Mouse (Mus musculus): ENCODE results near the gene Vta1. TPM values are rescaled to one million over a fixed set of nuclear protein-coding genes. Genes with fewer than 3 reads are reported as not detected.

The Vta1 gene
- polyA plus RNA-seq, 1 experiment from 2014 or later, result 105 TPM

- no peaks in the 10 kb centered on the region for H3K4me1 ChIP-seq
- H3K9me3 ChIP-seq, result no peaks in the 10 kb centered on the region
- H3K27me3 ChIP-seq (ENCODE audit: insufficient read depth, poor library complexity, severe bottlenecking), result no peaks in the 10 kb centered on the region
- H3K4me3 ChIP-seq, result no peak overlapping the region
- no peak overlapping the region for H3K27ac ChIP-seq
- H3K36me3 ChIP-seq, result no peaks in the 10 kb centered on the region
- 84% methylated on average over 4 of the region's 4 CpGs for WGBS
- DNase-seq (ENCODE audit: low spot score), result no peak
Measured at GRCm38 (mm10) chr10:14639043-14639442, 66.3 kb downstream of the Vta1 start.

- WGBS, result 89% methylated on average over 1 of the region's 1 CpGs
- H3K27me3 ChIP-seq (ENCODE audit: insufficient read depth, poor library complexity, severe bottlenecking), result no peaks in the 10 kb centered on the region
- no peaks in the 10 kb centered on the region for H3K4me1 ChIP-seq
- H3K9me3 ChIP-seq, result no peaks in the 10 kb centered on the region
- H3K4me3 ChIP-seq, result no peak overlapping the region
- DNase-seq (ENCODE audit: low spot score), result no peak
- no peak overlapping the region for H3K27ac ChIP-seq
- no peaks in the 10 kb centered on the region for H3K36me3 ChIP-seq
Measured at GRCm38 (mm10) chr10:14625706-14626105, 79.7 kb downstream of the Vta1 start.

GRCm38 (mm10) chr10:14619156-14619555 lies 86.2 kb downstream of the Vta1 start:
- H3K27me3 ChIP-seq (ENCODE audit: insufficient read depth, poor library complexity, severe bottlenecking), result no peaks in the 10 kb centered on the region
- H3K36me3 ChIP-seq, result no peaks in the 10 kb centered on the region
- DNase-seq (ENCODE audit: low spot score), result no peak
- no peaks in the 10 kb centered on the region for H3K9me3 ChIP-seq
- H3K4me1 ChIP-seq, result no peaks in the 10 kb centered on the region
- WGBS, result 84% methylated on average over 1 of the region's 1 CpGs
- H3K27ac ChIP-seq, result no peak overlapping the region
- no peak overlapping the region for H3K4me3 ChIP-seq

- no peak for DNase-seq (ENCODE audit: low spot score)
- no peak overlapping the region for H3K27ac ChIP-seq
- H3K9me3 ChIP-seq, result no peaks in the 10 kb centered on the region
- WGBS, result 85% methylated on average over 1 of the region's 1 CpGs
- H3K27me3 ChIP-seq (ENCODE audit: insufficient read depth, poor library complexity, severe bottlenecking), result no peaks in the 10 kb centered on the region
- no peaks in the 10 kb centered on the region for H3K36me3 ChIP-seq
- H3K4me1 ChIP-seq, result no peaks in the 10 kb centered on the region
- H3K4me3 ChIP-seq, result no peak overlapping the region
Measured at GRCm38 (mm10) chr10:14618301-14618700, 87.1 kb downstream of the Vta1 start.

- Histone ChIP-seq H3K9me3 (no peaks in the 10 kb centered on the region), H3K36me3 (no peaks in the 10 kb centered on the region), H3K27me3 (ENCODE audit: insufficient read depth, poor library complexity, severe bottlenecking) (no peaks in the 10 kb centered on the region), H3K27ac (no peak overlapping the region), H3K4me3 (no peak overlapping the region), H3K4me1 (no peaks in the 10 kb centered on the region)
- DNase-seq (ENCODE audit: low spot score), result no peak
Measured at GRCm38 (mm10) chr10:14615441-14615840, 89.9 kb downstream of the Vta1 start.

GRCm38 (mm10) chr10:14607597-14607996 lies 97.8 kb downstream of the Vta1 start:
- Histone ChIP-seq H3K4me3 (no peak overlapping the region), H3K9me3 (no peaks in the 10 kb centered on the region), H3K27ac (no peak overlapping the region), H3K4me1 (no peaks in the 10 kb centered on the region), H3K27me3 (ENCODE audit: insufficient read depth, poor library complexity, severe bottlenecking) (no peaks in the 10 kb centered on the region), H3K36me3 (no peaks in the 10 kb centered on the region)
- no peak for DNase-seq (ENCODE audit: low spot score)
- 80% methylated on average over 5 of the region's 5 CpGs for WGBS

Other genes starting within 250 kb of the Vta1 start
- gene Adgrg6, start 159.9 kb downstream of the Vta1 start, polyA plus RNA-seq (2016; fragmentation: Nextera tagmentation; extraction: Ambion mirVana), result 11.1 and 29.0 TPM in 2 replicates
- 0.31 and 0.33 TPM in 2 replicates for gene Nmbr, start within 50 bp of the Vta1 start, polyA plus RNA-seq (2016; fragmentation: Nextera tagmentation; extraction: Ambion mirVana)
- not detected in 2 replicates for gene Gje1, start 12.7 kb upstream of the Vta1 start, polyA plus RNA-seq (2016; fragmentation: Nextera tagmentation; extraction: Ambion mirVana)